Mouse (Mus musculus) megakaryocyte-erythroid progenitor cell, adult 5 weeks (primary cell): ENCODE measurements around the gene Mrpl32. TPM values are rescaled to one million over a fixed set of nuclear protein-coding genes. Genes with fewer than 3 reads are reported as not detected.

Source experiments
- polyA plus RNA-seq: library from polyadenylated mRNA; stranded (reverse); fragments of >175 nt; gene quantifications from 2 replicates; pipeline ENCODE4 v1.2.3, GENCODE M21; 2012

The Mrpl32 gene
- 19.0 and 19.8 TPM in 2 replicates for polyA plus RNA-seq

DNA sequence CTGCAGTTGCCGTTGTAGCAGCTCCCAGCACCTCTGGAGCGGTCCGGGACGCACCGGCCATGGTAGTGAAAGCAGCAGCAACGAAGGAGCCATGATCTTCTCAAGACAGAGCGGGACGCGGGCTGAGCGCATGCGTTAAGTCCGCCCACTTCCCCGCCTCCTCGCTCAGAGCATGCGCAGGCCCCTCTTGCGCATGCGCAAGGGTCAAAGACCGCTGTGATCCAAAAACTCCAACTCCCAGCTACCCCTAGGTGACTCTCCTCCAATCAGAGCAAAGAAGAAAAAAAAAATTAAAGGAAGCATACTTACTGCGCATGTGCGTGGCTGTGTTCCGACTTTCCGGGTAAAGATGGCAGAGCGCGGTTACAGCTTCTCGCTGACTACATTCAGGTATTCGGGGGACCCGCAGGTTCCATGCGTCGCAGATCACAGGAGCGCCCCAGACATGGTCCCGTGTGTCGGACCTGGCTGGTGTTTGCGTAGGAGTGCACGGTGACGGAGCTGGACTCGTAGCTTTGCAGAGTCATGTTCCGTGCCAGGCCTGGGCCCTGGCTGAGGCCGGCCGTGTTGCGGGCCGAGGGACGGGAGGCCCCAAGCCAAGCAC, at the start of gene Mrpl32, which contains the start of gene Psma2:
Gene Mrpl32, minus strand, starts transcription at position 240 of the 604 bp plus-strand sequence.
Gene Psma2, plus strand, starts transcription at position 315 of the 604 bp plus-strand sequence.

DNA sequence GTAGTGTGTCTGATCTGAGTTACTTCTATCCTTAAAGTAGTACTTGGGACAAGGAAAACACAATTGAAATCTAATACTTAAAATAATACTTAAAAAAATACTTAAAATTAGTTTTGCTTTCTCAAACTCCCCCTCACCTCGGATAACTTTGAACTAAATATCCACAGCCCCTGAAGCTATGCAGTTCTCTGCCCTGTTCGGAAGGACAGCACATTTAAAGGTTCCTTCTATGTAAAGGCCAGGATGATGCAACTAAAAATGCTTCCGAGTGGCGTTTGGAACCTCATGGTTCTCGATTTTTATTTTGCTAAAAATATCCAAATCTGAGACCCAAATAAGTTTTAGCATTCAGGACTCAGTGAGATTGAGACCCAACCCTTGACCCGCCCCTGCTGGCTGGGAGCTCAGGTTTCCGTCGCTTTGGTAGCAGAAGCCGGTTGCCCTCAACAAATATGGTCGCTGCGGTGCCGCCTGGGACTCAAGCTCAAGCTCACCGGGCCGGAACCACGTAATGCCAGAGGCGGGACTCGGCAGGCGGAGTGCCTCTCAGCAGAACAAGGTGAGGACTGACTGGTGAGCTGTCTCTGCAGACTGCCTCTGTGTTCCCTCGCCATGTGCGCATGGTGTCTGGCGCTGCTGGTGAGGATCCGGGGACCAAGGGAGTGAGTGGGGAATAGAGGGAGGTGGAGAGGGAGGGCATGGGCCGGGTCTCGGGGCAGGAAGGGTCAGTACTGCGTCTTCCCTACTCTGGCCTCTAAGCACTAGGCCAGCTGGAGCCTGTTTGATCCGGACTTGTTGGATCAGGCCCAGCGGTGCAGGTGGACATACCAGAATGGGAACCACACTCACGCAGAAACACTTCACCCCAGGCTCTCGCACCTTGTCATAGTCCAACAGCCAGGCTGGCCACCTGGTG, 17.0 kb upstream of the Mrpl32 start, which contains the start of gene AW209491:
Gene AW209491, plus strand, starts transcription at position 429 of the 916 bp plus-strand sequence.

Other genes with a start within 250 kb of the Mrpl32 start
- not detected in 2 replicates for gene Hecw1, start 89.9 kb downstream of the Mrpl32 start, polyA plus RNA-seq
- 4.8 and 6.1 TPM in 2 replicates for gene Psma2, start 75 bp upstream of the Mrpl32 start, polyA plus RNA-seq
- gene AW209491, start 17.0 kb upstream of the Mrpl32 start, polyA plus RNA-seq = 0.66 and 0.77 TPM in 2 replicates